In the genomic region with DNA sequence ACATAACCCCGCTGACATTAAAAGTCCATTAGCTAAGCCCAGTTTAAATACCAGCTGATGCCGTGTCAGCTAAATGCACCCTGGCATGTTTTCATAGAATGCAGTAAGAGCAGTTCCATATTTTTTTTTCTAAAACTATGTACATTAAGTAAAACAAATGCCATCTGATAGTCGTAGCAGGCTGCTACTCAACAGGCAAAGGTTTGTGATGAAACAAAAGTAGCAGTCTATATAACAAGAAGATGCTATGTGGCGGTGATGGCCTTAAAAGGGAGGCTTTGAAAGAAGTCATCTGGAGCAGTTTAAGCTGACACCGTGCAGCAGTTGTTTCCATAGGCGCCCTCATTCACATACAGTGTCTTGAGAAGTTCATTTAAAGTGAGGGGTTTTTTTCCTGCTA, we compare ENCODE assay signal across 16 mouse cellular contexts. TPM values are rescaled to one million over a fixed set of nuclear protein-coding genes. Genes with fewer than 3 reads are reported as not detected.
A peak's percentile ranks its signal among the peaks of the same experiment; 100 is the strongest.
DNase-seq lines count a peak whose midpoint lies in the region; ATAC-seq and TF ChIP-seq lines count a peak whose summit lies in the region.
"Had no signal": no experiment of that assay in that cellular context is flagged by ENCODE, and none has a peak within 500 bp of the region (broad histone marks: within the 10 kb centered on the region; RNA-seq: fewer than 3 reads in every experiment).

No protein-coding gene starts in this region.

- H3K4me2 ChIP-seq in embryonic facial prominence, embryonic 11.5 days (ENCODE audit: low read depth, low read length), result no peak overlapping the region
- no peak overlapping the region for H3K4me2 ChIP-seq in intestine, embryonic 16.5 days (ENCODE audit: low read depth, low read length)
- H3K4me2 ChIP-seq: limb, embryonic 15.5 days; neural tube, embryonic 15.5 days had no signal

- H3K9me3 ChIP-seq in embryonic facial prominence, embryonic 11.5 days (replicated peaks; ENCODE audit: control insufficient read depth, low read length), result no peaks in the 10 kb centered on the region
- no peaks in the 10 kb centered on the region for H3K9me3 ChIP-seq in intestine, embryonic 16.5 days (ENCODE audit: control insufficient read depth, low read length)
- H3K9me3 ChIP-seq: limb, embryonic 15.5 days; neural tube, embryonic 15.5 days had no signal

- H3K9ac ChIP-seq in embryonic facial prominence, embryonic 11.5 days (replicated peaks; ENCODE audit: low read length), result no peak overlapping the region
- no peak overlapping the region for H3K9ac ChIP-seq in intestine, embryonic 16.5 days (ENCODE audit: low read depth, low read length)
- H3K9ac ChIP-seq: limb, embryonic 15.5 days; neural tube, embryonic 15.5 days had no signal

- WGBS in embryonic facial prominence, embryonic 11.5 days, result 22% methylated on average over 6 of the region's 6 CpGs
- 46% methylated on average over 6 of the region's 6 CpGs for WGBS in intestine, embryonic 16.5 days

- H3K27ac ChIP-seq in layer of hippocampus, adult 2 months, result peak overlapping the region; percentile 67; the same call in 1 of the 2 replicates
- no peak overlapping the region for H3K27ac ChIP-seq in embryonic facial prominence, embryonic 11.5 days (replicated peaks; ENCODE audit: low read depth, low read length)
- H3K27ac ChIP-seq in intestine, embryonic 16.5 days (ENCODE audit: low read length), result peak overlapping the region; percentile 45; the same call in 1 of the 2 replicates
- H3K27ac ChIP-seq: limb, embryonic 15.5 days; neural tube, embryonic 15.5 days had no signal

- H3K27me3 ChIP-seq in embryonic facial prominence, embryonic 11.5 days (ENCODE audit: control insufficient read depth, insufficient read depth, low read length), result no peaks in the 10 kb centered on the region
- H3K27me3 ChIP-seq in intestine, embryonic 16.5 days (replicated peaks; ENCODE audit: control insufficient read depth, insufficient read depth, low read length), result no peaks in the 10 kb centered on the region
- H3K27me3 ChIP-seq: CH12.LX; limb, embryonic 15.5 days; neural tube, embryonic 15.5 days had no signal

- no peaks in the 10 kb centered on the region for H3K4me1 ChIP-seq in embryonic facial prominence, embryonic 11.5 days (ENCODE audit: control insufficient read depth, insufficient read depth, low read length)
- peaks cover 8% of the 10 kb centered on the region; the same call in 1 of the 2 replicates for H3K4me1 ChIP-seq in intestine, embryonic 16.5 days (ENCODE audit: control insufficient read depth, insufficient read depth, low read length)

- no peak for TF ChIP-seq CTCF in layer of hippocampus, adult 2 months (conservative IDR thresholded peaks at IDR 0.05)

- peak; percentile 34; the same call in 1 of the 2 replicates for ATAC-seq in embryonic facial prominence, embryonic 11.5 days (replicated peaks; ENCODE audit: insufficient number of reproducible peaks, low FRiP score, low TSS enrichment, low read depth)
- no peak for ATAC-seq in intestine, embryonic 16.5 days

- no peaks in the 10 kb centered on the region for H3K36me3 ChIP-seq in embryonic facial prominence, embryonic 11.5 days (replicated peaks; ENCODE audit: control insufficient read depth, insufficient read depth, low read depth, low read length)
- no peaks in the 10 kb centered on the region for H3K36me3 ChIP-seq in intestine, embryonic 16.5 days (ENCODE audit: control insufficient read depth, insufficient read depth, low read length)
- H3K36me3 ChIP-seq: limb, embryonic 15.5 days; neural tube, embryonic 15.5 days had no signal

- H3K4me3 ChIP-seq in layer of hippocampus, adult 2 months, result no peak overlapping the region
- H3K4me3 ChIP-seq in embryonic facial prominence, embryonic 11.5 days (ENCODE audit: low read depth, low read length), result no peak overlapping the region
- no peak overlapping the region for H3K4me3 ChIP-seq in intestine, embryonic 16.5 days (ENCODE audit: low read length)
- H3K4me3 ChIP-seq: limb, embryonic 15.5 days; neural tube, embryonic 15.5 days had no signal

- peak; percentile 20 for DNase-seq in embryo, embryonic 10 days (ENCODE audit: low spot score)
- DNase-seq in embryo, embryonic 9.5 days (ENCODE audit: extremely low spot score), result no peak
- no peak for DNase-seq in layer of hippocampus, adult 2 months (ENCODE audit: low spot score in 2 of 2)
- no peak for DNase-seq in layer of hippocampus, adult 18-20 months (ENCODE audit: low spot score in 2 of 2)
- peak; percentile 37 for DNase-seq in embryonic facial prominence, embryonic 11.5 days (ENCODE audit: low spot score)
- no peak for DNase-seq in adrenal gland, postnatal 36 days
- DNase-seq in adrenal gland, adult 2 months, result no peak
- DNase-seq: cerebellum, adult 8-10 months; heart, postnatal 14 days; lung, adult 2 months; midbrain, embryonic 14.5 days had no signal

RNA-seq across cellular contexts. Expression of gene Unc5c, which starts 10.9 kb away (rescaled TPM):
- total RNA-seq in layer of hippocampus, adult 2 months (2021), result 10 to 100 TPM; 45.5 to 45.8 TPM
- total RNA-seq in layer of hippocampus, adult 18-20 months (2021), result 10 to 100 TPM; 40.6 to 44.4 TPM
- polyA plus RNA-seq in embryonic facial prominence, embryonic 11.5 days (2014; fragmentation: Nextera tagmentation; extraction: Ambion mirVana), result 10.0 and 10.2 TPM in 2 replicates
- polyA plus RNA-seq in intestine, embryonic 16.5 days (2015; fragmentation: Nextera tagmentation; extraction: Ambion mirVana), result 3.1 and 5.0 TPM in 2 replicates
- total RNA-seq in adrenal gland, postnatal 36 days (2021), result 1 to 10 TPM; 3.3 to 3.9 TPM
- 1 to 10 TPM; 4.9 to 5.1 TPM for total RNA-seq in adrenal gland, adult 2 months (2021)
- 0.51 and 1.2 TPM in 2 replicates for polyA plus RNA-seq in adrenal gland, adult 2 months (2012; rRNA removed)
- total RNA-seq: CH12.LX; granulocyte monocyte progenitor cell, adult 5-6 weeks had no signal

Comparison
In these comparisons a context has a peak if more than half of its experiments do, and no peak if none do; other contexts are left out.
1. DNase-seq: peak in embryo, embryonic 10 days (single experiment) and embryonic facial prominence, embryonic 11.5 days (single experiment); none in embryo, embryonic 9.5 days (single experiment), layer of hippocampus, adult 2 months (0 of 2), layer of hippocampus, adult 18-20 months (0 of 2), adrenal gland, postnatal 36 days (0 of 2) and adrenal gland, adult 2 months (single experiment).
2. RNA of gene Unc5c, which starts 10.9 kb away (total RNA-seq): 45.5 to 45.8 TPM in layer of hippocampus, adult 2 months and 40.6 to 44.4 TPM in layer of hippocampus, adult 18-20 months; 4.9 to 5.1 TPM in adrenal gland, adult 2 months and 3.3 to 3.9 TPM in adrenal gland, postnatal 36 days; every median in the first group is over 4 times any median in the second.